Mouse (Mus musculus) heart, adult 8-10 months (tissue): ENCODE results near the gene Gm20865. TPM values are rescaled to one million over a fixed set of nuclear protein-coding genes. Genes with fewer than 3 reads are reported as not detected.
"Not testable (repeated sequence)": the region's sequence is repeated elsewhere in the genome, so short reads cannot be mapped to it uniquely, and the experiment has no call there.

ENCODE experiments used
- DNase-seq: peaks from one replicate; pipeline ENCODE4 v3.0.0; 2022; ENCODE audit warnings: low spot score
- total RNA-seq, 4 experiments: library from RNA; stranded (reverse); gene quantifications; 2 replicates each; pipeline ENCODE4 v1.2.4; 2022

Gm20865 gene
- total RNA-seq = not detected

GRCm38 (mm10) chrY:21241275-21241674, at the start of gene Gm20865:
Gene Gm20865 (plus strand): TSS chrY:21241575.
- not testable (repeated sequence) for DNase-seq

Other genes starting within 250 kb of the Gm20865 start
- not detected for gene Gm29866, start 247.9 kb upstream of the Gm20865 start, total RNA-seq
- gene Gm20909, start 77.0 kb upstream of the Gm20865 start, total RNA-seq = not detected